Mouse (Mus musculus): ENCODE data around the gene Psap.
A peak's percentile ranks its signal among the peaks of the same experiment; 100 is the strongest.
"Not testable (repeated sequence)": the region's sequence is repeated elsewhere in the genome, so short reads cannot be mapped to it uniquely, and the experiment has no call there.

The Psap gene

GRCm38 (mm10) chr10:60277207-60278005, at the start of gene Psap:
Gene Psap, plus strand, starts transcription at chr10:60277627.
- DNase-seq = peak; percentile 95

- no peak for DNase-seq
These were observed 49.8 kb upstream of the Psap start for GRCm38 (mm10) chr10:60227666-60228065.

GRCm38 (mm10) chr10:60229113-60229512, 48.3 kb upstream of the Psap start:
- DNase-seq = no peak

GRCm38 (mm10) chr10:60230321-60231088, 46.9 kb upstream of the Psap start:
- DNase-seq = no peak

GRCm38 (mm10) chr10:60234006-60234405, 43.4 kb upstream of the Psap start:
- no peak for DNase-seq

- DNase-seq = not testable (repeated sequence)
These were observed 41.6 kb upstream of the Psap start for GRCm38 (mm10) chr10:60235876-60236275.

GRCm38 (mm10) chr10:60237475-60238154, 39.8 kb upstream of the Psap start:
- DNase-seq = peak; percentile 76

- no peak for DNase-seq
These were observed 37.0 kb upstream of the Psap start for GRCm38 (mm10) chr10:60240416-60240815.

- no peak for DNase-seq
These were observed 33.5 kb upstream of the Psap start for GRCm38 (mm10) chr10:60243941-60244340.

GRCm38 (mm10) chr10:60245041-60245440, 32.4 kb upstream of the Psap start:
- DNase-seq = peak; percentile 92

- no peak for DNase-seq
These were observed 31.8 kb upstream of the Psap start for GRCm38 (mm10) chr10:60245635-60246034.

GRCm38 (mm10) chr10:60246519-60246918, 30.9 kb upstream of the Psap start:
- DNase-seq = peak; percentile 84

- DNase-seq = not testable (repeated sequence)
These were observed 29.1 kb upstream of the Psap start for GRCm38 (mm10) chr10:60248345-60248744.

- no peak for DNase-seq
These were observed 26.9 kb upstream of the Psap start for GRCm38 (mm10) chr10:60250426-60250965.

- DNase-seq = no peak
These were observed 25.2 kb upstream of the Psap start for GRCm38 (mm10) chr10:60252187-60252586.

GRCm38 (mm10) chr10:60252606-60253005, 24.8 kb upstream of the Psap start:
- no peak for DNase-seq

GRCm38 (mm10) chr10:60256088-60256487, 21.3 kb upstream of the Psap start:
- DNase-seq = no peak

- peak; percentile 35 for DNase-seq
These were observed 20.1 kb upstream of the Psap start for GRCm38 (mm10) chr10:60257261-60257825.

GRCm38 (mm10) chr10:60260557-60261294, 16.7 kb upstream of the Psap start:
- DNase-seq = no peak

- DNase-seq = peak; percentile 51
These were observed 15.9 kb upstream of the Psap start for GRCm38 (mm10) chr10:60261530-60261929.

- peak; percentile 94 for DNase-seq
These were observed 15.0 kb upstream of the Psap start for GRCm38 (mm10) chr10:60262386-60262785.

GRCm38 (mm10) chr10:60263351-60263750, 14.1 kb upstream of the Psap start:
- DNase-seq = no peak
